Mouse (Mus musculus): ENCODE data around the gene Gtsf1l. TPM values are rescaled to one million over a fixed set of nuclear protein-coding genes. Genes with fewer than 3 reads are reported as not detected.

Gene Gtsf1l
- not detected in 2 replicates for polyA plus RNA-seq (2015; fragmentation: Nextera tagmentation; extraction: Ambion mirVana)

DNA sequence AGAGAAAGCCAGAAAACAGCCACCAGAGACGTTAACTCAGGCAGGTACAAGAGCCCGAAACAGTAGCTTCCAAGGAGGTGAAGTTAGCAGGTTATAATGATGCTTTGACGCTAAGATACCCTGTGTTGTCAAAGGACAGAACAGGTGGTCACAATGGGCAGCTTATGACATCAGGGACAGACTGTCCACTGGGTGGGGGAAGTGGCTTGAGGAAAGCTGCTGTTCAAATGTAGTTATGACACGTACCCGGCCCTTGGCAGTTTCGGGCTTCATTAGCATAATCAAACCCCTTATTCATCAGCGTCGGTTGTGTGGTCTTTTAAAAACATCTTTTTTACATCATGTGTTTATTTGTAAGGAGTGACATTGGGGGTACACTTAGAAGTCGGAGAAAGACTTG lies at the start of gene Gtsf1l:
Gtsf1l (minus strand) TSS at position 128 of the 400 bp plus-strand sequence.
- H3K36me3 ChIP-seq, result peaks cover 22% of the 10 kb centered on the region
- no peak within 1 kb of the TSS for H3K27ac ChIP-seq
- H3K4me2 ChIP-seq, result no peak within 1 kb of the TSS
- no peak within 1 kb of the TSS for H3K4me3 ChIP-seq (replicated peaks)
- H3K9me3 ChIP-seq (replicated peaks), result no peaks in the 10 kb centered on the region
- H3K4me1 ChIP-seq (replicated peaks), result no peaks in the 10 kb centered on the region
- H3K9ac ChIP-seq, result no peak within 1 kb of the TSS
- ATAC-seq (ENCODE audit: low read depth) (no peak), DNase-seq (no peak)
- H3K27me3 ChIP-seq, result no peaks in the 10 kb centered on the region
- 76% methylated on average over 9 of the region's 9 CpGs for WGBS (ENCODE audit: insufficient replicate concordance)

DNA sequence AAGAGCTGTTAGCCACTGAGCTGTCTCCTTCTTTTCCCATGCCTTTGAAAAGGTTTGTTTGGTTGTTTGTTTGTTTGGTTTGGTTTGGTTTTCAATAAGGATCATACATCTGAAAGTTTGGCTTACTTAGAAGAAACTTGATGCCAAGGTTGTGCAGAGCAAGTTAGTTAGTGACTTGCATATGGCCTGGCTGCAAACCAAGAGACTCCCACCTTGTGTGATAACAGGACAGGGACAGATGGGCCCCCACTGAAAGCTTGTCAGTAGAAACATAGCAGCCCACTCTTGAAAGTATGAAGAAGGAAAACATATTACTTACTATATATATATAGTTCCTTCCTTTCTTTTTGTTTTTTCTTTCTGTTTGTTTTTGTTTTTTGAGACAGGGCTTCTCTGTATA lies 49.3 kb upstream of the Gtsf1l start:
- no peak overlapping the region for H3K9ac ChIP-seq
- no peak for ATAC-seq (ENCODE audit: low read depth)
- H3K4me1 ChIP-seq (replicated peaks), result no peaks in the 10 kb centered on the region
- DNase-seq, result no peak
- no peaks in the 10 kb centered on the region for H3K36me3 ChIP-seq
- H3K27me3 ChIP-seq, result no peaks in the 10 kb centered on the region
- no peak overlapping the region for H3K4me3 ChIP-seq (replicated peaks)
- no peak overlapping the region for H3K27ac ChIP-seq
- H3K4me2 ChIP-seq, result no peak overlapping the region
- H3K9me3 ChIP-seq (replicated peaks), result no peaks in the 10 kb centered on the region

DNA sequence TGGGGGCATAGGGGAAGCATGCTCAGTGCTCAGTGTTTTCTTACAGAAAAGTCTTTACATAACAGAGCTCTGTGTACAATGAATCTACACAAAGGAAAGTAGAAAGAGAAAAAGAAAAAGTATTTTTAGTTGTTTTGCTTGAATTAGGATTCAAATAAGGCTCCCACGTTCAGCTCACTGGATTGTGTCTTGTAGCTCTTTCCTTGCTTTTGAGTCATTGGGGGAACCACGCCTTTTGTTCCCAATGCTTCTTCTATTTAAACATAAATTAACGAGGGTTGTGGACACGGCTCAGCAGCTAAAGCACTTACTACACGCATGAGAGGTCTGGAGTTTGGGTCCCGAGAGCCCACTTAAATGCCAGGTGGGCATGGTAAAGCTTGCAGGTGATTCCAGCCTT lies 48.3 kb upstream of the Gtsf1l start:
- no peaks in the 10 kb centered on the region for H3K4me1 ChIP-seq (replicated peaks)
- H3K9me3 ChIP-seq (replicated peaks), result no peaks in the 10 kb centered on the region
- H3K36me3 ChIP-seq, result no peaks in the 10 kb centered on the region
- WGBS (ENCODE audit: insufficient replicate concordance), result 73% methylated on average over 6 of the region's 6 CpGs
- H3K27ac ChIP-seq, result no peak overlapping the region
- H3K27me3 ChIP-seq, result no peaks in the 10 kb centered on the region
- DNase-seq (no peak), ATAC-seq (ENCODE audit: low read depth) (no peak)
- H3K9ac ChIP-seq, result no peak overlapping the region
- no peak overlapping the region for H3K4me2 ChIP-seq
- H3K4me3 ChIP-seq (replicated peaks), result no peak overlapping the region

DNA sequence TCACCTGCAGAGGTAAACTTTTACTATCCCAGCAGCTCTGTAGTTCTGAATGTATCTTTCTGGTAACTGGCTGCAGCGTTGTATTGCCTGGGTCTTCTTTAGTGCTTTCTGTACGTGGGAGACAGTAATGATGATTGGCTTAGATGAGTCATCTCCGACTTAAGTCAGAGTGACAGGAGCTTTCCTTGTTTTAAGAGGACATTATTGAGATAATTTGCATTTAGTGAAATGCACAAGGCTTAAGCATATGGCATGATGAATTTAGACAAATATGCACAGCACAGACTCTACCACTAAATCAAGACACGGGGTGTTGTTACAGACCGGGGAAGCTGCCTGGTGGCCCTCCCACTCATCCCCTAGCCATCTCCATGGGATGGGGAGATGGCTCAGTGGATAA lies 44.7 kb upstream of the Gtsf1l start:
- DNase-seq (no peak), ATAC-seq (ENCODE audit: low read depth) (no peak)
- Histone ChIP-seq H3K4me1 (replicated peaks) (no peaks in the 10 kb centered on the region), H3K36me3 (no peaks in the 10 kb centered on the region), H3K9ac (no peak overlapping the region), H3K4me3 (replicated peaks) (no peak overlapping the region), H3K9me3 (replicated peaks) (no peaks in the 10 kb centered on the region), H3K27ac (no peak overlapping the region), H3K4me2 (no peak overlapping the region), H3K27me3 (no peaks in the 10 kb centered on the region)
- WGBS (ENCODE audit: insufficient replicate concordance), result 72% methylated on average over 5 of the region's 5 CpGs

DNA sequence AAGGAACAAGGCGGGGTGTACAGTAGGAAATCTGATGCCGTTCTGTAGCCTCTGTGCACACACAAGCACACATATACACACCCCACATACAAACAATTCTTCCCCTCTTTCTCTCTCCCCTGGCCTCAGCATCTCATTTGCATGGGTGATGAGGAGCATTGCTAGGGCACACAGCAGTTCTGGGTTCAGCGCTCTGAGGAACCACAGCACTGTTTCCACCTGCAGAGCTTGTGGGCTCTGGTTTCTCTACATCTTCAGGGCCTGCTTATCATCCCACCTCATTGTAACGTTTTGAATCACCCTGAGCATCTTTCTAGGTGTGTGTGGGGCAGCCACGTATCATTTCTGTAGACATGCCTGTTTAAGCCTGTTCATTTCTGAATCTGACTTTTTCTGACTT lies 43.2 kb upstream of the Gtsf1l start:
- Histone ChIP-seq H3K36me3 (no peaks in the 10 kb centered on the region), H3K27ac (no peak overlapping the region), H3K4me3 (replicated peaks) (no peak overlapping the region), H3K9me3 (replicated peaks) (no peaks in the 10 kb centered on the region), H3K9ac (no peak overlapping the region), H3K27me3 (no peaks in the 10 kb centered on the region), H3K4me2 (no peak overlapping the region), H3K4me1 (replicated peaks) (no peaks in the 10 kb centered on the region)
- no peak for ATAC-seq (ENCODE audit: low read depth)
- no peak for DNase-seq
- 62% methylated on average over 5 of the region's 5 CpGs for WGBS (ENCODE audit: insufficient replicate concordance)

DNA sequence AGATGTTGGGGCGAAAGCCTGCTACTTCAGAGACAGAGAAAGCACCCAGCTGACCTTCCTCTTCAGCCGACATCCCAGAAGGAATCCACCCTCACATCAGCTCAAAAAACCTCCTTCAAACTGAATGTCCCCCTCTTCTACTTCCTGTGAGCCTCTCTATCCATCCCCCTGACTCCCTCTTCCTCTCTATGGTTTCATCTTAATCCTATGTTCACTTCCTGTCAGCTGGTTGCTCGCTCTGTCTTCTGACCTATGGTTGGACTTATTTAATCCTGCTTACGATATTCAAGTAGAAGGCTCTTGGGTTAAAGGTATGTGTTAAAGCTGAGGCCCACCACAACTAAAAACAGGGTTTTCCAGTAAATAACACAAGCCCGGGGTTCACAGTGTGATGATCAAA lies 35.8 kb upstream of the Gtsf1l start:
- H3K4me3 ChIP-seq (replicated peaks), result no peak overlapping the region
- no peak overlapping the region for H3K4me2 ChIP-seq
- no peak for ATAC-seq (ENCODE audit: low read depth)
- H3K9ac ChIP-seq, result no peak overlapping the region
- no peaks in the 10 kb centered on the region for H3K9me3 ChIP-seq (replicated peaks)
- H3K4me1 ChIP-seq (replicated peaks), result no peaks in the 10 kb centered on the region
- no peak overlapping the region for H3K27ac ChIP-seq
- 55% methylated on average over 5 of the region's 5 CpGs for WGBS (ENCODE audit: insufficient replicate concordance)
- H3K27me3 ChIP-seq, result peaks cover 24% of the 10 kb centered on the region
- no peak for DNase-seq
- no peaks in the 10 kb centered on the region for H3K36me3 ChIP-seq

DNA sequence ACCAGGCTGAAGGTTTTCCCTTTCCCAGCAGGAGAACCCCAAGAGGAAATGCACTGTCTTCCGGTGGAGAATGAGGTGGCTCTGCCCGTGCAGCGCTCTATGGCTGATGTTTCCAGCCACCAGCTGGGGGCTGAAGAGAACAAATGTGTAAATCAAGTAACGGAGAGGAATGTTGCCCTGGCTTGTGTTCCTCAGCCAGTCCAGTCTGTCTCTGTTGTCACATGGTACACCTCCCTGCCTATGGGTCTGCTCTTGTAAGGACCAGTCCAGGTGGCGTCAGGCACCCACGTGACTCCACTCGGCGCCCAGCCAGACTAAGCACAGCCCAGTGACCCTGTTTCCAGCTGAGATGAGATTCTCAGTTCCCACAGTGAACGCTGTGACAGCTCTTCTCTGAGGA lies 34.7 kb upstream of the Gtsf1l start:
- peak; percentile 77 for ATAC-seq (ENCODE audit: low read depth)
- H3K4me3 ChIP-seq (replicated peaks), result no peak overlapping the region

DNA sequence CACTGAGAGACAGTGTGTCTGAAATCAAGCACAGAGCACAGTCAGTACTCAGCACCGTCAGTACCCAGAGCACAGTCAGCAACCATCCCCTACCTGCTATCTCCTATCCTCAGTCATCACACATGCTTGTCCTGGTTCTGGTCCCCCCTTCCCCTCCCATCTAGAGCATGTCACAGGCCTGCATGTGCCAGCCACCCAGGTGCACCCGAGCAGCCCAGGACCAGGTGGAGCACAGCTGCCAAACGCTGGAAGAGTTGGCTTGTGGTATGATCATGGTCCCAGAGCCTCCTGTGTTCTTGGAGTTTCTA lies 33.7 kb upstream of the Gtsf1l start:
- H3K4me2 ChIP-seq, result no peak overlapping the region
- ATAC-seq (ENCODE audit: low read depth) (no peak), DNase-seq (no peak)
- WGBS (ENCODE audit: insufficient replicate concordance), result 70% methylated on average over 3 of the region's 3 CpGs
- no peaks in the 10 kb centered on the region for H3K9me3 ChIP-seq (replicated peaks)
- H3K4me3 ChIP-seq (replicated peaks), result no peak overlapping the region
- H3K27me3 ChIP-seq, result peaks cover 24% of the 10 kb centered on the region
- H3K9ac ChIP-seq, result no peak overlapping the region
- no peaks in the 10 kb centered on the region for H3K4me1 ChIP-seq (replicated peaks)
- H3K36me3 ChIP-seq, result no peaks in the 10 kb centered on the region
- no peak overlapping the region for H3K27ac ChIP-seq

More for the DNA sequence above, 34.7 kb upstream of the Gtsf1l start:
- Histone ChIP-seq H3K9me3 (replicated peaks) (no peaks in the 10 kb centered on the region), H3K27me3 (peaks cover 24% of the 10 kb centered on the region), H3K36me3 (no peaks in the 10 kb centered on the region), H3K4me1 (replicated peaks) (no peaks in the 10 kb centered on the region), H3K9ac (no peak overlapping the region), H3K4me2 (0 out of 2 replicates have a peak overlapping the region, but pooled peaks have one; percentile 7), H3K27ac (no peak overlapping the region)
- DNase-seq, result no peak
- 15% methylated on average over 9 of the region's 9 CpGs for WGBS (ENCODE audit: insufficient replicate concordance)

DNA sequence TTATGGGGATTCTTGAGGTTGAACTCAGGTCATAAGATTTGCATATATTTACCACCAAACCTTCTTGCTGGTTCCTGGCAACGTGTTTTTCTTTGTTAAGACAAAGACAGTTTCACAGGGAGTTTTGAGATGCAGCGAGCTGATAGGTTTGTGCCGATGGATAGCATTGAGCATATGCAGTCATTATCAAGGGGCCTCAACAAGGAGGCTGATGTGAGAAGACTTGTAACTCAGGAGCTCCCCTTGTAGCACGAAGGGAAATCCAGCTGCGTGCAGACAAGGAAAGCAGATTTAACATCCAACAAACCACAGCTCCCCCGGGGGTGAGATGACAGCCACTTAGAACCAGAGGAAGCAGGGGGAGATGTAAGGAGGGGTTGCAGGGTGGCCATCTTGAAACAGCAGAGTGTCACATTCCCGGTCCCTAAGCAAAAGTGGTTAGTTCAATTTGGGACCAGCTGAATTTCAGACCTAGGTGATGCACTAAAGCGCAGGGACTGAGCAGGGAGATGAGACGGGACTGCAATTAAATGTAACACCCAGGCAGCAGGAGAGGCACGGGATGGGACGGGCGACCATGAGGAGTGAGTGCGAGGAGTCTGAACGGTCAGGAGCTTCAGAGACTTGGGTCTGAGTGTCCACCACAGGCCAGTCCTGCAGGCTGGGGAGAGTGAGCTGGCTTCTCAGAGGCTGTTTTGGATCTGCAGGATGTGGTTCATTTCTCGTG lies 33.1 kb upstream of the Gtsf1l start:
- Histone ChIP-seq H3K27me3 (peaks cover 24% of the 10 kb centered on the region), H3K27ac (no peak overlapping the region), H3K4me3 (replicated peaks) (no peak overlapping the region), H3K9ac (no peak overlapping the region), H3K4me2 (no peak overlapping the region), H3K4me1 (replicated peaks) (no peaks in the 10 kb centered on the region), H3K9me3 (replicated peaks) (no peaks in the 10 kb centered on the region), H3K36me3 (no peaks in the 10 kb centered on the region)
- no peak for ATAC-seq (ENCODE audit: low read depth)
- no peak for DNase-seq
- 48% methylated on average over 15 of the region's 15 CpGs for WGBS (ENCODE audit: insufficient replicate concordance)

DNA sequence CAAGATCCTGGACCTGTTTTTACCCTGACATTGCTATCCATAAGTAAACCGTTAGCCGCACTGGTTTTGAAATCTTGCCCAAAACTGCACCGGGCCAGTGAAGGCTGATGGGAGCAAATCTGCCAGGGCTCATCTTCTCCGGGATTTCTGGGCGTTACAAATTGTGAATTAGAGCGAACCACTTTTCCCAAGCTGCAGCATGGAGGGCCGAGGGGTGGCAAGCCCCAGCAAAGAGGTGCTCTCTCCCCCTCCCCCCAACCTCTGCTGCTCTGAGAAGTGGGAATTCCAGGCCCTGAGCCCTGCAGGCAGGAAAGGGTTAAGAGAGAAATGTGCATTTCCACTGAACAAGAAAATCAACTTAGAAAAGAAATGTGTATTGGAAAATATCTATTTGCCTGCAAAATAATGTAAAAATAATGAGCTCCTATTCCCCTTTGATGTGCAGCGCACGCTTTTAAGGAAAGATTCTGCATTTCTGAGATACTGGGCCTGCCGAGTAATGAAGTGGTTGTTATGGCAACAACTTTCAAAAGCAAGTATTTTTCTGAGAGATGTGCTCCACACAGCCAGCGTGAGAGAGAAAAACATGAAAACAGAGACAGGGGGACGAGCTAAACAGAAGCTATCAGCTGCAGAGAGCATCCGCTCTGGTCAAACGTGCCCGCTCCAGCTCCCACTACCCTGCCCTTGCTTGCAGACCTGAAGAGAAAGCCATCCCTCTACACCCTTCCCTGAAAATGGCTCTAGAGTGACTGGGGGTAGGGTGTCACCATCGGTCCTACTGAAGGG lies 24.0 kb upstream of the Gtsf1l start:
- ATAC-seq (ENCODE audit: low read depth), result no peak
- Histone ChIP-seq H3K36me3 (no peaks in the 10 kb centered on the region), H3K9me3 (replicated peaks) (peaks cover 3% of the 10 kb centered on the region; the same call in 1 of the 2 replicates), H3K4me1 (replicated peaks) (no peaks in the 10 kb centered on the region), H3K4me2 (no peak overlapping the region), H3K4me3 (replicated peaks) (no peak overlapping the region), H3K27me3 (no peaks in the 10 kb centered on the region), H3K9ac (no peak overlapping the region), H3K27ac (no peak overlapping the region)
- WGBS (ENCODE audit: insufficient replicate concordance), result 63% methylated on average over 16 of the region's 16 CpGs
- DNase-seq, result no peak

DNA sequence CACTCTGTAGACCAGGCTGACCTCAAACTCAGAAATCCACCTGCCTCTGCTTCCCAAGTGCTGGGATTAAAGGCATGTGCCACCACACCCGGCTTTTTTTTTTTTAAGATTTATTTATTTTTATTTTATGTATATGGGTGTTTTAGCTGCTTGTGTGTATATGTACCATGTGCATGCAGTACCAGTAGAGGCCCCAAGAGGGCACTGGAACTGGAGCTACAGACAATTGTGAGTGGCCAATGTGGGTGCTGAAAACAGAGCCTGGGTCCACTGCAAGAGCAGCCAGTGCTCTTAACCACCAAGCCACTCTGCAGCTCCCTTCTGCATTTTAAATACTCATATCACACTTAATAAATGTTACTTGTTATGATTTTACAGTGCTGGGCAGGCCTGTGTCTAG lies 23.1 kb upstream of the Gtsf1l start:
- Histone ChIP-seq H3K27ac (no peak overlapping the region), H3K4me2 (no peak overlapping the region), H3K27me3 (no peaks in the 10 kb centered on the region), H3K36me3 (no peaks in the 10 kb centered on the region), H3K4me3 (replicated peaks) (no peak overlapping the region), H3K4me1 (replicated peaks) (no peaks in the 10 kb centered on the region), H3K9ac (no peak overlapping the region), H3K9me3 (replicated peaks) (peaks cover 3% of the 10 kb centered on the region; the same call in 1 of the 2 replicates)
- DNase-seq, result no peak
- 65% methylated on average over 1 of the region's 1 CpGs for WGBS (ENCODE audit: insufficient replicate concordance)
- no peak for ATAC-seq (ENCODE audit: low read depth)

DNA sequence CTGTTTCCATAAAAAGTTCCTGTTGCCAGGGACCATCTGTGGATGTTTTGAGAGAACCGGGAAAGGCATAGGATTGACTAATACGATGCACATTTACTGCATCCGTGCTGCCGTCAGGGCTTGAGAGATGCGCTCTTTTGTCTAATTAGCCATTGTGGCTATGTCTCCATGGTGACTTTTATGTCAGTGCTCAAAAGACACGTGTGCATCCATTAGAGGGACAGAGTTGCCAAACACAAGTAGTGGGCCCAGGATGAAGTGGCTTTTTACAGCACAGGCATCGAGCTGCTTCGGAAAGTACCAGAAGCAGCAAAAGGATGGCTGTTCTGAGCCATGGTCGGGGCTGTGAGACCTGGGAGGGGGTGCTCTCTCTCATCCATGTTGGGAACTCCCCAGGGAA lies 20.7 kb upstream of the Gtsf1l start:
- Histone ChIP-seq H3K4me2 (no peak overlapping the region), H3K4me1 (replicated peaks) (no peaks in the 10 kb centered on the region), H3K4me3 (replicated peaks) (no peak overlapping the region), H3K27me3 (no peaks in the 10 kb centered on the region), H3K27ac (no peak overlapping the region), H3K36me3 (no peaks in the 10 kb centered on the region), H3K9ac (no peak overlapping the region), H3K9me3 (replicated peaks) (peaks cover 3% of the 10 kb centered on the region; the same call in 1 of the 2 replicates)
- DNase-seq, result no peak
- ATAC-seq (ENCODE audit: low read depth), result no peak
- WGBS (ENCODE audit: insufficient replicate concordance), result 72% methylated on average over 9 of the region's 9 CpGs

Measured in liver, embryonic 13.5 days (tissue).